Mouse (Mus musculus): ENCODE results near the gene Unc45b. TPM values are rescaled to one million over a fixed set of nuclear protein-coding genes. Genes with fewer than 3 reads are reported as not detected.
"Not testable (repeated sequence)": the region's sequence is repeated elsewhere in the genome, so short reads cannot be mapped to it uniquely, and the experiment has no call there.

Unc45b gene
- total and polyA plus RNA-seq, 3 experiments = 0.08 to 0.26 TPM; not detected in 1

GRCm38 (mm10) chr11:82989357-82989756 lies 79.0 kb downstream of the Unc45b start:
- Histone ChIP-seq H3K36me3 (replicated peaks in 1 of 2; ENCODE audit: control insufficient read depth in 1 of 2, insufficient read depth in 1 of 2, low read length in 1 of 2) (peaks cover 6 to 20% of the 10 kb centered on the region in 2 experiments), H3K27ac (ENCODE audit: insufficient read depth, low read depth) (no peak overlapping the region), H3K9ac (ENCODE audit: insufficient read depth, low read depth) (no peak overlapping the region), H3K9me3 (replicated peaks; ENCODE audit: low read length) (peaks cover 7% of the 10 kb centered on the region), H3K27me3 (replicated peaks) (no peaks in the 10 kb centered on the region), H3K4me2 (ENCODE audit: insufficient read depth, low read depth, poor library complexity, severe bottlenecking) (no peak overlapping the region), H3K4me1 (ENCODE audit: control insufficient read depth in 1 of 2, insufficient read depth in 2 of 2) (peaks cover 2 to 28% of the 10 kb centered on the region in 2 experiments), H3K4me3 (replicated peaks in 1 of 3; ENCODE audit: low read depth in 2 of 3, low read length in 2 of 3, poor library complexity in 1 of 3) (no peak overlapping the region), H3K79me2 (replicated peaks; ENCODE audit: control insufficient read depth, extremely low read depth, insufficient read depth, poor library complexity, severe bottlenecking) (0 out of 2 replicates have a peak, but pooled peaks cover 2% of the 10 kb centered on the region)
- dilution Hi-C loops (cut with MboI; ENCODE audit: extremely low pct_ligation_motif_present, extremely low pct_unique_long_range_greater_than_20kb, low sequenced_read_pairs) = no loop called here
- in situ Hi-C loops (cut with MboI; ENCODE audit: low pct_ligation_motif_present, low pct_unique_long_range_greater_than_20kb, low sequenced_read_pairs) = no loop called here
- DNase-seq (ENCODE audit: extremely low read depth) = no peak
- TF ChIP-seq EP300 (IDR thresholded peaks at IDR 0.05; ENCODE audit: low read length) (no peak), CHD1 (IDR thresholded peaks at IDR 0.05; ENCODE audit: low read depth, low read length) (no peak), GABPA (IDR thresholded peaks at IDR 0.05; ENCODE audit: insufficient replicate concordance, low read depth, low read length) (no peak), UBTF (IDR thresholded peaks at IDR 0.05; ENCODE audit: low read depth, low read length) (no peak), PAX5 (IDR thresholded peaks at IDR 0.05; ENCODE audit: low read length) (no peak), MXI1 (IDR thresholded peaks at IDR 0.05; ENCODE audit: low read depth, low read length) (no peak), TCF12 (IDR thresholded peaks at IDR 0.05; ENCODE audit: low read depth, low read length) (no peak), KAT2A (IDR thresholded peaks at IDR 0.05; ENCODE audit: insufficient replicate concordance, low read length) (no peak)

DNA sequence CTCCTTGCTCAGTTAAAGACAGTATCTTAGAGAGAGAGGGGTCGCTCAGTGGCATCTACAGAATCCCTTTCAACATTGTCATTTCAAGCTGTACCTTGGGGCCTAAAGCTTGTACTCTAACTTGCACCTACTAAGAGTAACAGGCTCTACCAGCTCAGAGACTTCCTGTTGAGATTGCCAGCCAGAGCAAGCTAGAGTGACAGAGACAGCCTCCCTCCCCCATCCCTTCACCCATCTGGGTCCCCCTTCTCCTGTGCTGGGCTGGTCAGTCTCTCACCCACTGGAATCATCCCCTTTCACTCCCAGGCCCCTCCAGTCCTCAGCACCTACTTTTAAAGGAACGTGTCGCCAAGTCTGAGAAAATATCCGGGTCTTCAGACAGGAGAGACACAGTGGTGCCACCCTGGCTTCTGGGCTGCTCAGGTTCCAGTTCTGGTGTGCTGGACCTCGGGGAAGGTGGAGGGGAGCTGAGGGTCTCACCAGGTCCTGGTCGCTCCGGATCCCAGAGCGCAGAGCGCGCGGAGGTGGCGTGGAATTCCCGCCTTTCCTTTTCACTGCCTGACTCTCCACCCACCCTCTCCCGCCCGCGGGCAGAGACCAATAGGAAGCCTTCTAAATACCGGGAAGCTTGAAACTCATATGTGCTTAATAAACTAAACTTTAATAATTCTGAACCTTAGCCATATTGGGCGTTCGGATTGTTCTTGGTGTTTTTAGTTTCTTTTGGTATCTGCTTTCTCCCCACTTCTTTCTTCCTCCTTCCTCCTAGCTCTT lies 80.4 kb downstream of the Unc45b start:
- 0 out of 2 replicates have a peak, but pooled peaks have one; percentile 15 for TF ChIP-seq ELF1 (IDR thresholded peaks at IDR 0.05; ENCODE audit: low read depth, low read length)
- H3K27ac ChIP-seq (ENCODE audit: insufficient read depth, low read depth); H3K79me2 ChIP-seq (replicated peaks; ENCODE audit: control insufficient read depth, extremely low read depth, insufficient read depth, poor library complexity, severe bottlenecking); dilution Hi-C loops (cut with MboI; ENCODE audit: extremely low pct_ligation_motif_present, extremely low pct_unique_long_range_greater_than_20kb, low sequenced_read_pairs); H3K27me3 ChIP-seq (replicated peaks); H3K9me3 ChIP-seq (replicated peaks; ENCODE audit: low read length); in situ Hi-C loops (cut with MboI; ENCODE audit: low pct_ligation_motif_present, low pct_unique_long_range_greater_than_20kb, low sequenced_read_pairs); H3K36me3 ChIP-seq (replicated peaks in 1 of 2; ENCODE audit: control insufficient read depth in 1 of 2, insufficient read depth in 1 of 2, low read length in 1 of 2): not testable (repeated sequence)
- Histone ChIP-seq H3K4me1 (ENCODE audit: control insufficient read depth in 1 of 2, insufficient read depth in 2 of 2) (peaks cover 2 to 31% of the 10 kb centered on the region in 2 experiments), H3K4me3 (replicated peaks in 1 of 3; ENCODE audit: low read depth in 2 of 3, low read length in 2 of 3, poor library complexity in 1 of 3) (peak overlapping the region; percentile 52 to 60 (median 56)), H3K4me2 (ENCODE audit: insufficient read depth, low read depth, poor library complexity, severe bottlenecking) (peak overlapping the region; percentile 86), H3K9ac (ENCODE audit: insufficient read depth, low read depth) (peak overlapping the region; percentile 54)
- peak; percentile 29 for DNase-seq (ENCODE audit: extremely low read depth)

DNA sequence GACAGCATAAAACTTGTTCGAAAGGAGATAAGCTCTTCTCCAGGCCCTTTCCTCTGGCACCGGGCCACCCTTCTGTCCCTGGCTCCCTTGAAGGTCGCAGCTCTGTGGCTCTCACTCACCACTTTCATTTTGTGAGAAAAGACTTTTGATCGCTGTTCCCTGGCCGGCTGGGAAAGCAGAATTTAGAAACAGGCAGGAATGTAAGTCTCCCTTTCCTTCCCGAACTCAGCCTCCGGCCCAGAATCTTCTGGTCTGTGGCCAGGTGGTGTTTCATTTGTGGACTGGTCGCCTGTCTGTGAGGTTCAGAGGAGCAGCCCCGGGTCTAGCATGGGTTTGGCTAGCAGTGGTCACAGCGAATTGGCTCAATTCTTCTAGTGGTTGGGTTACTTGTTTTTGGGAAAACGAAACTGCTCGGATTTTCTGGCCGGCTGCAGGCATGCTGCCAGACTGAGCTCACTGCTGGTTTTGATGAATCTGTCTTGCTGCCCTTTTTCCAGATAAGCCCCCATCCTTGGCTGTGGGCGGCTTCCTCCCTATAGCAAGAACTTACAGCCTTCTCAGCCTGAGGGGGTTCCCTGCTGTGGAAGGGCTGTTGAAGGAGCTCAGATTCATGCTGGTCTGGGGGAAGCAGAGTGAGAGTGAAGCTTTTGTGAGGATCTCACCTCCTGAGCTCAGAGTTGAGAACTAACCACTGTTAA lies 81.3 kb downstream of the Unc45b start, which contains the start of gene Slfn9:
TSS of gene Slfn9 (minus strand) at position 362 of the 698 bp plus-strand sequence.
- H3K27ac ChIP-seq (ENCODE audit: insufficient read depth, low read depth) = no peak within 1 kb of the TSS
- in situ Hi-C loops (cut with MboI; ENCODE audit: low pct_ligation_motif_present, low pct_unique_long_range_greater_than_20kb, low sequenced_read_pairs) = no loop called here
- H3K4me1 ChIP-seq (ENCODE audit: control insufficient read depth in 1 of 2, insufficient read depth in 2 of 2) = peaks cover 2 to 31% of the 10 kb centered on the region in 2 experiments
- H3K4me2 ChIP-seq (ENCODE audit: insufficient read depth, low read depth, poor library complexity, severe bottlenecking) = peak within 1 kb of the TSS; percentile 86
- peak within 1 kb of the TSS; percentile 52 to 60 (median 56) for H3K4me3 ChIP-seq (replicated peaks in 1 of 3; ENCODE audit: low read depth in 2 of 3, low read length in 2 of 3, poor library complexity in 1 of 3)
- H3K36me3 ChIP-seq (replicated peaks in 1 of 2; ENCODE audit: control insufficient read depth in 1 of 2, insufficient read depth in 1 of 2, low read length in 1 of 2) = peaks cover 3 to 7% of the 10 kb centered on the region in 2 experiments
- no peaks in the 10 kb centered on the region for H3K27me3 ChIP-seq (replicated peaks)
- no peaks in the 10 kb centered on the region for H3K9me3 ChIP-seq (replicated peaks; ENCODE audit: low read length)
- H3K79me2 ChIP-seq (replicated peaks; ENCODE audit: control insufficient read depth, extremely low read depth, insufficient read depth, poor library complexity, severe bottlenecking) = 0 out of 2 replicates have a peak, but pooled peaks cover 2% of the 10 kb centered on the region
- peak within 1 kb of the TSS; percentile 54 for H3K9ac ChIP-seq (ENCODE audit: insufficient read depth, low read depth)
- peak; percentile 17 for DNase-seq (ENCODE audit: extremely low read depth)
- dilution Hi-C loops (cut with MboI; ENCODE audit: extremely low pct_ligation_motif_present, extremely low pct_unique_long_range_greater_than_20kb, low sequenced_read_pairs) = no loop called here
- no peak for TF ChIP-seq MYC (IDR thresholded peaks at IDR 0.05; ENCODE audit: low read depth, low read length)
- no peak for TF ChIP-seq PAX5 (IDR thresholded peaks at IDR 0.05; ENCODE audit: low read length)
- TF ChIP-seq UBTF (IDR thresholded peaks at IDR 0.05; ENCODE audit: low read depth, low read length) = 0 out of 2 replicates have a peak, but pooled peaks have one; percentile 28
- peak; percentile 40; the same call in 1 of the 2 replicates for TF ChIP-seq POLR2A (IDR thresholded peaks at IDR 0.05; ENCODE audit: low read depth, low read length)
- 0 out of 2 replicates have a peak, but pooled peaks have one; percentile 12 for TF ChIP-seq NRF1 (IDR thresholded peaks at IDR 0.05; ENCODE audit: low read depth, low read length)
- TF ChIP-seq ZMIZ1 (IDR thresholded peaks at IDR 0.05; ENCODE audit: low read depth, low read length) = no peak
- TF ChIP-seq EP300 (IDR thresholded peaks at IDR 0.05; ENCODE audit: low read length) = 0 out of 2 replicates have a peak, but pooled peaks have one; percentile 22
- TF ChIP-seq E2F4 (IDR thresholded peaks at IDR 0.05; ENCODE audit: insufficient replicate concordance, low read depth, low read length) = no peak
- TF ChIP-seq CTCF (conservative IDR thresholded peaks at IDR 0.05 in 1 of 2, IDR thresholded peaks at IDR 0.05 in 1 of 2; ENCODE audit: low read depth in 2 of 2, low read length in 2 of 2) = no peak
- TF ChIP-seq SIN3A (IDR thresholded peaks at IDR 0.05; ENCODE audit: low read length) = peak; percentile 62
- TF ChIP-seq BHLHE40 (IDR thresholded peaks at IDR 0.05; ENCODE audit: low read depth, low read length) = no peak
- TF ChIP-seq MAZ (IDR thresholded peaks at IDR 0.05; ENCODE audit: low read depth, low read length) = 0 out of 2 replicates have a peak, but pooled peaks have one; percentile 28
- TF ChIP-seq JUN (IDR thresholded peaks at IDR 0.05; ENCODE audit: insufficient read depth, low read depth, low read length) = no peak
- TF ChIP-seq SMC3 (IDR thresholded peaks at IDR 0.05; ENCODE audit: low read depth, low read length) = no peak
- 0 out of 2 replicates have a peak, but pooled peaks have one; percentile 11 for TF ChIP-seq IRF4 (IDR thresholded peaks at IDR 0.05; ENCODE audit: low read depth, low read length)
- no peak for TF ChIP-seq ZKSCAN1 (IDR thresholded peaks at IDR 0.05; ENCODE audit: borderline replicate concordance, low read depth, low read length)
